Comparison of ENCODE assay signal across 9 mouse cellular contexts in the genomic region with DNA sequence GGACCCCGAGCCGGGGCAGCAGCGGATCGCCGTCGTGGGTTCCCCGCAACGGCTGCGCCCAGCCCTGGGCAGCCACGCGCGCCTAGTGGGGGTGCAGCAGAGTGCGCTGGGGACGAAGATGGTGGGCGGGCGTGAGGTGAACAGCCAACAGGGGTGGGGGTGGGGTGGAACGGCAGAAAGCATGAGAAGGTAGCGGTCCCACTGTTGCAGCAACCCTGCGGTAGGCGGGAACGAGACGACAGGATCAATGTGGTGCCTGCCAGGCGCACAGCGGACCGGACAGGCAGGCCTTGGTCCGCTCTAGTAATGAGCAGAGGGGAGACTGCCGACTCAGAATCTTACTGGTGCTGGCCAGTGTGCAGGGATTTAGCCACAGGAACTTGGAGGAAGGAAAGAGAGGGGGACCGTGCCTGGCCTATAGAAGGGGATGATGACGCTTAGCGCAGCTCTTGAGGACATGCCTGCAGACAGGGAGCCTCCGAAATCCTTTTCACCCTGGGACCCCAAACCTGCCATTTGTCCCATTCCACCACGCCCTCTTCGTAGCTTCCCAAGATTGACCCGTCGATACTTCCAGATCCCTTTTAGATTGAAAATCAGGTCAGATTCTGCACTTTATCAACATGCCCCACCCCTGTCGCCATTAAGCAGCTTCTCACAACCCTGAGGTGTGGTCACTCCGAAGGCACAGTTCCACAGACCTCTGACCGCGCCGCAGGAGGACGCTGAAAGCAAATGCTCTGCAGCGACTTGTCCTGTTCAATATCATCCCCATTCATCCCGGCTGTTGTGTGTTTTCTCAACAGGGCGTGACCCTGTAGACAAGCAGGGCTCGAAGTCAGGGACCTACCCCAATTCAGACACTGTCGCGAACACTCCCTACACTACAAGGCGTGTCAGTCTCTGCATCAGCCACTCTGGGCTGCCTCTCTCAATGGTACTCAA.
A peak's percentile ranks its signal among the peaks of the same experiment; 100 is the strongest.
DNase-seq lines count a peak whose midpoint lies in the region; ATAC-seq and TF ChIP-seq lines count a peak whose summit lies in the region.
"Had no signal": no experiment of that assay in that cellular context is flagged by ENCODE, and none has a peak within 500 bp of the region (broad histone marks: within the 10 kb centered on the region; RNA-seq: fewer than 3 reads in every experiment).

No protein-coding gene starts in this region.

- H3K36me3 ChIP-seq in heart, embryonic 15.5 days: no peaks in the 10 kb centered on the region
- no peaks in the 10 kb centered on the region for H3K36me3 ChIP-seq in ES-E14 (ENCODE audit: control insufficient read depth, insufficient read depth, low read length, poor library complexity, severe bottlenecking)
- H3K36me3 ChIP-seq in forebrain, embryonic 14.5 days (ENCODE audit: control insufficient read depth, insufficient read depth, low read length): no peaks in the 10 kb centered on the region
- no peaks in the 10 kb centered on the region for H3K36me3 ChIP-seq in midbrain, embryonic 12.5 days

- no peak for DNase-seq in heart, adult 18-20 months
- DNase-seq in ES-E14 (ENCODE audit: low read depth, low spot score) (no peak), adipocyte (ENCODE audit: low spot score) (no peak)
- DNase-seq in forebrain, embryonic 14.5 days (ENCODE audit: low spot score): no peak
- no peak for DNase-seq in frontal cortex, postnatal 36 days (ENCODE audit: low spot score in 2 of 2)
- DNase-seq in adrenal gland, adult (ENCODE audit: inconsistent age in 2 of 2, low spot score in 1 of 2): no peak
- DNase-seq: cerebellum, adult 8-10 months had no signal

- peak overlapping the region; percentile 75 for H3K4me2 ChIP-seq in heart, embryonic 15.5 days
- peak overlapping the region; percentile 66 for H3K4me2 ChIP-seq in forebrain, embryonic 14.5 days (ENCODE audit: low read length)
- H3K4me2 ChIP-seq in midbrain, embryonic 12.5 days (replicated peaks): peak overlapping the region; percentile 73

- H3K4me1 ChIP-seq in heart, embryonic 15.5 days (replicated peaks): peaks cover 38% of the 10 kb centered on the region
- H3K4me1 ChIP-seq in ES-E14 (ENCODE audit: control insufficient read depth in 2 of 2, insufficient read depth in 2 of 2, low read length in 2 of 2, poor library complexity in 1 of 2): peaks cover 4 to 15% of the 10 kb centered on the region in 2 experiments; a peak in 3 of 4 replicates
- peaks cover 10% of the 10 kb centered on the region for H3K4me1 ChIP-seq in forebrain, embryonic 14.5 days (ENCODE audit: control insufficient read depth, insufficient read depth, low read length)
- peaks cover 32% of the 10 kb centered on the region for H3K4me1 ChIP-seq in midbrain, embryonic 12.5 days

- H3K27ac ChIP-seq in heart, embryonic 15.5 days: no peak overlapping the region
- no peak overlapping the region for H3K27ac ChIP-seq in ES-E14 (ENCODE audit: insufficient read depth, low read depth, low read length, poor library complexity, severe bottlenecking)
- H3K27ac ChIP-seq in forebrain, embryonic 14.5 days (ENCODE audit: low read depth, low read length): no peak overlapping the region
- no peak overlapping the region for H3K27ac ChIP-seq in midbrain, embryonic 12.5 days (replicated peaks)

- in situ Hi-C loops in ES-E14 (cut with MboI; ENCODE audit: low sequenced_read_pairs in 2 of 2, unreplicated experiment in 2 of 2): no loop called here

- H3K9me3 ChIP-seq in heart, embryonic 15.5 days (replicated peaks): no peaks in the 10 kb centered on the region
- H3K9me3 ChIP-seq in ES-E14 (ENCODE audit: control insufficient read depth, insufficient read depth, low read depth, low read length): no peaks in the 10 kb centered on the region
- no peaks in the 10 kb centered on the region for H3K9me3 ChIP-seq in forebrain, embryonic 14.5 days (replicated peaks; ENCODE audit: control insufficient read depth, low read length)
- no peaks in the 10 kb centered on the region for H3K9me3 ChIP-seq in midbrain, embryonic 12.5 days

- ATAC-seq in heart, embryonic 15.5 days (replicated peaks; ENCODE audit: insufficient number of reproducible peaks, insufficient read depth, low FRiP score, low read depth): no peak
- ATAC-seq in forebrain, embryonic 14.5 days: no peak
- 0 out of 2 replicates have a peak, but pooled peaks have one; percentile 3 for ATAC-seq in midbrain, embryonic 12.5 days (ENCODE audit: low FRiP score, low read depth)

- 2% methylated on average over 48 of the region's 48 CpGs for WGBS in heart, embryonic 15.5 days
- WGBS in forebrain, embryonic 14.5 days: under 1% methylated on average over 48 of the region's 48 CpGs
- 2% methylated on average over 48 of the region's 48 CpGs for WGBS in midbrain, embryonic 12.5 days

- peak overlapping the region; percentile 47 for H3K4me3 ChIP-seq in heart, embryonic 15.5 days
- peak overlapping the region; percentile 58 to 63 for H3K4me3 ChIP-seq in ES-E14 (ENCODE audit: insufficient read depth in 1 of 2, low read depth in 1 of 2, low read length in 2 of 2, poor library complexity in 1 of 2, severe bottlenecking in 1 of 2)
- peak overlapping the region; percentile 39 for H3K4me3 ChIP-seq in forebrain, embryonic 14.5 days (ENCODE audit: low read depth, low read length)
- H3K4me3 ChIP-seq in midbrain, embryonic 12.5 days: peak overlapping the region; percentile 45

- no peak overlapping the region for H3K9ac ChIP-seq in heart, embryonic 15.5 days
- peak overlapping the region; percentile 5; the same call in 1 of the 2 replicates for H3K9ac ChIP-seq in ES-E14 (ENCODE audit: insufficient read depth, low read depth, low read length, poor library complexity, severe bottlenecking)
- H3K9ac ChIP-seq in forebrain, embryonic 14.5 days (ENCODE audit: low read length): peak overlapping the region; percentile 49
- peak overlapping the region; percentile 51 for H3K9ac ChIP-seq in midbrain, embryonic 12.5 days (replicated peaks)

- H3K27me3 ChIP-seq in heart, embryonic 15.5 days: peaks cover 92% of the 10 kb centered on the region
- peaks cover 66% of the 10 kb centered on the region for H3K27me3 ChIP-seq in forebrain, embryonic 14.5 days (replicated peaks; ENCODE audit: control insufficient read depth, insufficient read depth, low read length)
- H3K27me3 ChIP-seq in midbrain, embryonic 12.5 days: peaks cover 82% of the 10 kb centered on the region

TF ChIP-seq in ES-E14, 5 proteins besides CTCF, POLR2A, EP300 and RAD21:
- TF ChIP-seq ZC3H11A (IDR thresholded peaks at IDR 0.05; ENCODE audit: borderline replicate concordance, low read depth, low read length) (no peak), HCFC1 (IDR thresholded peaks at IDR 0.05; ENCODE audit: borderline replicate concordance, insufficient read depth, low read length) (no peak), ZNF384 (IDR thresholded peaks at IDR 0.05; ENCODE audit: low read depth, low read length) (no peak), CHD2 (IDR thresholded peaks at IDR 0.05; ENCODE audit: low read depth, low read length) (no peak), MAFK (IDR thresholded peaks at IDR 0.05; ENCODE audit: insufficient read depth, low read depth, low read length) (no peak)
